Mouse (Mus musculus): ENCODE data around the gene Extl1.

Gene Extl1

DNA sequence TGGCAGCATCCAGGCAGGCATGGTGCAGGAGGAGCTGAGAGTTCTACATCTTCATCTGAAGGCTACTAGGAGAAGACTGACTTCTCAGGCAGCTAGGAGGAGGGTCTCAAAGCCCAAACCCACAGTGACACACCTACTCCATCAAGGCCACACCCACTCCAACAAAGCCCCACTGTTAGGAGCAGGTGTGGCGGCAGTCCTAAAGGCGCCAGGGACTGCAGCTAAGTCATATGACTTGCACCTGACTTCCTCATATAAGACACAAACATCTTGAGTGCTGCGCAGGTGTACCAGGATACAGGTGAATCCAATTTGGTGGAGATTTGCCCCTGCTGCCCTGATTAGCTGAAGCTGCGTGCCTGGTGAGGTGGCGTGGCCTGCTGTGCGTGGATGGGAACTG, at the start of gene Extl1:
Gene Extl1 (minus strand): TSS at position 101 of the 400 bp plus-strand sequence.
- in situ Hi-C loops (cut with MboI, MseI) = loop anchor here (5.0 kb wide), 1 partner anchor 61 kb away; no protein-coding TSS in a partner anchor

DNA sequence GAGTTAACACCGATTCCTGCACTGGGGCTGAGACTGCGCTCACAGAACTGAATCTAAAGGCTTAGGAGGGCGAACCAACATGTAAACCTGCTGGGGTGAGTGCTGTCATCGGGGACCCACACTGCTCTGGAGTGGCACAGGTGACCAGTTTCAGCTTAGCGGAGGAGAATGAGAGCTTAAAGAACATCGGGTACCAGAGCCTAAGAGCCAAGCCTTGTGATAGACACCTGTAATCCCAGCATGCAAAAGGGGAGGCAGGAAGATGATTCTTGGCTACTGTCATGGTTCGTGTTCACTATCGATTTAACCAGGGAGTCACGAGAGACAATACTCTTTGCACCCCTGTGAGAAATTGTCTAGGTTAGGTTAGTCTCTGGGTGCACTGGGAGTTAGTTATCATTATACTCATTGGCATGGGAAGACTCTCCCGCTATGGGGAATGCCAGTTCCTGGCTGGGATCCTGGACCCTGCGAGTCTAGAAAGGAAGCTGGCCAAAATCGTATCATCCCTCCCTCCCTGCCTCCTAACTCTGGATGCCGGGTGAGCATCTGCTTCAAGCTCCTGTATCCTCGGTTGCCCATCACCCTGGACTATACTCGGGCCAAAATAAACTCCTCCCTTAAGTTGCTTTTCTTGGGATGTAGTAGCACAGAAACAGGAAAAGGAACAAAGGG, 49.2 kb upstream of the Extl1 start:
- in situ Hi-C loops (cut with MboI, MseI) = loop anchor here (10.0 kb wide), 1 partner anchor 868 kb away; no protein-coding TSS in a partner anchor

- in situ Hi-C loops (cut with MboI, MseI) = loop anchor here (10.0 kb wide), 1 partner anchor 866 kb away; no protein-coding TSS in a partner anchor
These were observed 46.8 kb upstream of the Extl1 start for GRCm38 (mm10) chr4:134430381-134431004.

- in situ Hi-C loops (cut with MboI, MseI) = no loop called here
These were observed 41.4 kb upstream of the Extl1 start for GRCm38 (mm10) chr4:134425088-134425487.

- in situ Hi-C loops (cut with MboI, MseI) = no loop called here
These were observed 40.3 kb upstream of the Extl1 start for GRCm38 (mm10) chr4:134423949-134424348.

- in situ Hi-C loops (cut with MboI, MseI) = no loop called here
These were observed 38.3 kb upstream of the Extl1 start for GRCm38 (mm10) chr4:134421971-134422370.

- in situ Hi-C loops (cut with MboI, MseI) = no loop called here
These were observed 33.5 kb upstream of the Extl1 start for GRCm38 (mm10) chr4:134417111-134417510.

GRCm38 (mm10) chr4:134416602-134417001, 33.0 kb upstream of the Extl1 start:
- in situ Hi-C loops (cut with MboI, MseI) = no loop called here

GRCm38 (mm10) chr4:134416177-134416576, 32.5 kb upstream of the Extl1 start:
- in situ Hi-C loops (cut with MboI, MseI) = no loop called here

- in situ Hi-C loops (cut with MboI, MseI) = no loop called here
These were observed 25.6 kb upstream of the Extl1 start for GRCm38 (mm10) chr4:134409286-134409685.

DNA sequence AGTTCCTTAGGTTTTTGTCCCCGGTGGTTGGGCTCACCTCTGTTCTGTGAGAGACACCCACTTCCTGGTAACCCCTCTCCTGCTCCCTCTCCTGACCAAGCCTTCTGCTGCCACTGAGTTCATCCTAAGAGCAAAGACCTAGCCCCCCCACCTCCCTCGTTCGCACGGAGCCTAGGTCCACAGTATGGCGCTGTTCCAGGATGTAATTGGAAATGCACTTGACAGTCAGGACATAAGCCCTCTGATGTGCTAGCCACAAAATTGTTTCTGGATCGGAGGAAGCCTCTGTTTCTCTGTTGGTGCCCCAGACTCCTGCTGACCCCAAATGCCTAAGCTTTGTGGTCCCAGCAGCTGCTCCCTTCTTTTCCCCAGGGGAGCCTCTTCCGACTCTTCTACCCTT, 20.1 kb upstream of the Extl1 start:
- in situ Hi-C loops (cut with MboI, MseI) = no loop called here

DNA sequence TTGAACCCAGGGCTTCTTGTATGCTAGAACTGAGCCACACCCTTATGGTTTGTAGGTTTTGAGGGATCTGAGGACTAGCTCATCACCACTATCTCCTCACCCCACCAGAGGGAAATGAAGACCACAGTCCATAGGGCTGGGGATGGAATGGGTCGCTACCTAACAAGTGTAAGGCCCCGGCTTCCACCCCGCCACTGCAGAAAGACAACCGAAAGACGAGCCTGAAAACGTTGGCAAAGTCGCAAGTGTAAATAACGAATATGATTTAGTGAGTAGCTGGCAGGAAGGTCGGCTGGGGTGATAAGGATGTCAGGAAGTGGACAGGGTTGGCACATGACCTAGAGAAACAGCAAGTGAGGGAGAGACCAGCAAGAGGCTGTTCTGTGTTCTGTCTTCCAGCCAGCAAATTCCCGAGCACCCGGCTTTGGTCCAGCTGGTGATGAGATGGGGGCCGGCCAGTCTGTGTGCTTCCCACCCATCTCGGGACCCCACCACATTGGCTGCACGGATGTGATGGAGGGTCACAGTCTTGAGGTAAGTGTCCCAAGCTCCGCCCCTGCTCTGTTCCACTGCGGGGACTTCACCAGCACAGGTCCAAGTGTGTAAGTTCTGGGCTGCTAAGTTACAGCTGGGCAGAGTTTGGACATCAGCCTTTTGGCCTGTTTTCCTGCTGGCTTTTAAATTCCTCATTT, 19.1 kb upstream of the Extl1 start:
- in situ Hi-C loops (cut with MboI, MseI) = no loop called here

- in situ Hi-C loops (cut with MboI, MseI) = no loop called here
These were observed 18.4 kb upstream of the Extl1 start for GRCm38 (mm10) chr4:134401856-134402570.

DNA sequence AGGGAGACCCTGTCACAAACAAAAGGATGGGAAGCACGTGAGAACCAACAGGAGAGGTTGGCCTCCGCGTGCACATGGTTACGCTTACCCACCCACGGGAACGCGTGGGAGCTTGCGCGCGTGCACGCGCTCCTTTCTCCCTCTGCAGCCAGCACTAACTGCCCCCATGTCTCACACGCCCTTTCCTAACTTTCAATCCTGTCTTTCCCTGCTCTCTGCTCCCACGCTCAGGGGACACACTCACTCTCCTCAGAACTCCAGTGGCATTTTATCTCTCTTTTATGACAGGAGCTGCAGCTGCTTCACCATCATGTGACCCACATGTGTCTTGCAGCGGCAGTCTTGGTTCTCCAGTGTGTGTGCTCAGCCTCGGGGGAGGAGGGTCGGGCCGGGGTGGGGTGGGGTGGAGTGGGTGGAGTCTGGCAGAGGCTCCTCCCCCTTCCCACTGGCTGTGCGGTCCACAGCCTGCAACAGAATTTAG, 17.6 kb upstream of the Extl1 start:
- in situ Hi-C loops (cut with MboI, MseI) = no loop called here

GRCm38 (mm10) chr4:134400206-134400605, 16.6 kb upstream of the Extl1 start:
- in situ Hi-C loops (cut with MboI, MseI) = no loop called here

- in situ Hi-C loops (cut with MboI, MseI) = no loop called here
These were observed 14.1 kb upstream of the Extl1 start for GRCm38 (mm10) chr4:134397732-134398131.

- in situ Hi-C loops (cut with MboI, MseI) = no loop called here
These were observed 13.5 kb upstream of the Extl1 start for GRCm38 (mm10) chr4:134397121-134397520.

DNA sequence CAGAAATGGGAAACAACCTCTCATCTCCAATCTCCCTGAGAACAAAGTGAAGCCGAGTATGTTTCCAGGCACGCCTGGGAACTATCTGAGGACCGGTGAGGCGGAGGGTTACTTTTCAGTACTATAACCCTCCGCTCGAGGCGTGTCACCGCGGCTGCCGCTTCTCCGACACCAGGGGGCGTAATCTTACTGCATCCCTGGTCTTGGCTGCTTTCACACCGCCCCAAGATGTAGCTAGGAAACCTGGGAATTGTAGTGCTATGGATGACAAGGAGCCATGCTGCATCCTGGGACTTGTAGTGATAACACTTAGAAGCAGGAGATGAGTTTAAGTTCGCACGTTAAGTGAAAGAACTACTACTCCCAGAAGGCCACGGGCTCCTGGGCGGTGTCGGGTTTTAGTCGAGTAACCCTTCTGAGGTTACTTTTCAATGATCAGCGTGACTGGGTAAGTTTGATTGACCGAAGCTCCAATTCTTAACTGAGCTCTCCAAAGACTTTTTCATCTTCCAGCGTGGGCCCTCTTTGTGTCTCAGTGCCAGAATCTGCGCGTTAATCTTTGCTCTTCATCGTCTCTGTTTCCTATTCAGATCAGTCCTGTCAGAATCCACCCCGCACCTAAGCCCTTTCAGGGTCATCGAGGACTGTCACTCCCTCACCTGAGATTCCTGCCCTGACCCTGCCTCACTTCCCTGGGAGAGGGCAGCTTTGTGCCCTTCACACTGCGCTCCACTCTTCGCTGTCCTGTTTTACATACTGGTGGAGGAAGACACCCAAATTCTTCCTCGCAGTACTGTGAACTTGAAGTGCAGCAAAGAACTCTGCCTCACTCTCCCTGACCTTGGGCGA, 12.6 kb upstream of the Extl1 start, which contains the start of gene Pafah2:
Gene Pafah2 (plus strand): TSS at position 344 of the 849 bp plus-strand sequence.
- in situ Hi-C loops (cut with MboI, MseI) = no loop called here

DNA sequence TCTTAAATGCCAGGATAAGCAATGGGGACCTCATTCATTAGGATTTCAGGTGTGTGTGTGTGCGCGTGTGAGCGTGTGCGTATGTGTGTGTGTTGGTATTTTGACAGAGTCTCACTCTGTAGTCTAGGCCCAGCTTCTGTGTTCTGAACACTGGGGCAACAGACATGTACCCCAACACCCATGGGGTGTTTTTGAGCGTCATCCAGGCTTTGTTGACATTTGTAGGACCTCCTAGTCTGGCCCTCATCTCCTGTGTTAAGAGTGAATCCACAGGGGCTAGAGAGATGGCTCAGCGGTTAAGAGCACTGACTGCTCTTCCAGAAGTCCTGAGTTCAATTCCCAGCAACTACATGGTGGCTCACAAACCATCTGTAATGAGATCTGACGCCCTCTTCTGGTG, 11.5 kb upstream of the Extl1 start:
- in situ Hi-C loops (cut with MboI, MseI) = no loop called here

DNA sequence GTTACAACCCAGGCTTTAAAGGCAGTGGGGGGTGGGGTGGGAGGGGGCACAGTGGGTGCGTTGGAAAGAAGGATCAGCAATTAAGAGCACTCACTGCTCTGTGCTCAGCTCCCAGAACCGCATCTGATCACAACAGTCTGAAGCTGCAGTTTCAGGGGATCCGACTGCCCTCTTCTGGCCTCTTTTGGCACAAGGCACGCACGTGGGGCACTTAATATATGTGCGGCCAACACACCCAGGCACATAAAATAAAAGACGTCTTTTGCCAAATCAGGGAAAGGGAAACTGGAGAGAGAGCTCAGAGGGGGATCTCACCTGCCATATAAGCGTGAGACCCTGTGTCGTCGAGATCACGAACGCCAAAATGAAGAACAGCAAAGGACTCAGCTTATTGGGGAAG, 9.4 kb upstream of the Extl1 start:
- in situ Hi-C loops (cut with MboI, MseI) = no loop called here

DNA sequence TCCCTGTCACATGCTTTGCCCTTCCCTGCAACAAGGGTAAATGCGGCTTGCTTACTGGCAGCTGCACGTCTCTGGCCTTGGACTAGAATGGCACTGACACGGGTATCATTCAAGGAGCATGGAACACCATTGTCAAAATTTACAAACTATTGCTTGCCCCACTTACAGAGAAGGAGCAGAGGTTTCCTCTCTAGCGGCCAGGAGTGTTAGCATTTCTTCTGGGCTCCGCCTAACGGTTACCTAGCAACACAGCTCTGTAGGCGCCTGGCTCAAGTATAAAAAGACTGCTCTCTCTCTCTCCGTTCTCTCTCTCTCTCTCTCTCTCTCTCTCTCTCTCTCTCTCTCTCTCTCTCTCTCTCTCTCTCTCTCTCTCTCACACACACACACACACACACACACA, 8.9 kb upstream of the Extl1 start:
- in situ Hi-C loops (cut with MboI, MseI) = no loop called here

Measured in regulatory T cell (primary cell).